Mouse (Mus musculus) CD4-positive, CD25-positive, alpha-beta regulatory T cell, adult 4 months (primary cell): ENCODE results near the gene Ndufb10. TPM values are rescaled to one million over a fixed set of nuclear protein-coding genes. Genes with fewer than 3 reads are reported as not detected.
A peak's percentile ranks its signal among the peaks of the same experiment; 100 is the strongest.
"Not testable (repeated sequence)": the region's sequence is repeated elsewhere in the genome, so short reads cannot be mapped to it uniquely, and the experiment has no call there.

Experiments used
- ATAC-seq: one replicate; pipeline ENCODE4 v1.8.0; 2017
- polyA plus RNA-seq, 2 experiments: library from polyadenylated mRNA; unstranded; fragments of 100-300 nt; shearing (Covaris generic); gene quantifications; one replicate each; pipeline ENCODE4 v1.2.1; 2017

Ndufb10 gene
- polyA plus RNA-seq, 2 experiments from 2014 or later, result 227 to 245 TPM

DNA sequence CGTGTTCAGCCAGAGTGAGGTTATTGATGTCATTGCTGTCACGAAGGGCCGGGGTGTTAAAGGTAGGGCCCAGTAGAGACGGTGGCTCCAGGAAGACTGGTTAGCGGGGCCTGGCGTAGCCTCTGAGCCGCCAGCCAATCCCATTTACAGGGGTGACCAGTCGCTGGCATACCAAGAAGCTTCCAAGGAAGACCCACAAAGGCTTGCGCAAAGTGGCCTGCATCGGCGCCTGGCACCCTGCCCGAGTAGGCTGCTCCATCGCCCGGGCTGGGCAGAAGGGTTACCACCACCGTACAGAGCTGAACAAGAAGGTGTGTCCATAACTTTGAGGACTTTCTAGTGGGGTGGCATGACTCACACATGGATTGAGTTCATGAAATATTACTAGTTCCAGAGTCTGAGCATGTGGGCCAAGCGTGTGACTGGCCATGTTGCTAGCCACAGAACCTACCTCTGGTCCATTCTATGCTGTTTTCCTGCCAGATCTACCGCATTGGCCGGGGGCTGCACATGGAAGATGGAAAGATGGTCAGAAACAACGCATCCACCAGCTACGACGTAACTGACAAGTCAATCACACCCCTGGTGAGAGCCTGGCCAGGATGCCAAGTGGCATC is 9.3 kb upstream of the Ndufb10 start:
- ATAC-seq, result no peak

DNA sequence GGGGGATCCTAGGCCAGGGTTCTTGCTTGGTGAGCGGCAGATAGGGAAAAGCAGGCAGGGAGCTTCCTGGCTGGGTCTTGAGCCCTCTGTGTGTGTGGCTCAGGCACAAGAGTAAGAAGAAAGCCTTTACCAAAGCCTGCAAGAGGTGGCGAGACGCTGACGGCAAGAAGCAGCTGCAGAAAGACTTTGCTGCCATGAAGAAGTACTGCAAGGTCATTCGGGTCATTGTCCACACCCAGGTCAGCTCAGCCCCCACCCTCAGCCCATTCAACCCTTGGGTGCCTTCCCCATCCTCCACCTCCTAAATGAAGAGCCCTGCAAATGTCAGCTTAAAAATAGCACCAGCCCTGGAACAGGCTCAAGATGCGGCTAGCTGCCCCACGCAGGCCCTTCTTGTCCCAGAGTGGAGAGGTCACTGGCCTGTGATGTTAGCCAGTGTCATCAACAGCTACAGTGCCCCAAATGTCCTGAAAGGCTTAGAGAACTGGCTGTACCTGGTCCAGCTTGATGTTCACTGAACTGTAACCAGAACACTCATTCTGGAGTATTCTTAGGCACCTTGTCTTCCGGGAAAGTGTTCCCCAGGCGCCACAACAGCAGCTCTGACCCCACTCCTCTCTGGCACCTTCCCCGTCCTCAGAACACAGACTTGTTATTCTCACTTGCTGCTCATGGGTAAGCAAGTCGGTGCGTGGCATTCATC is 8.1 kb upstream of the Ndufb10 start:
- no peak for ATAC-seq

DNA sequence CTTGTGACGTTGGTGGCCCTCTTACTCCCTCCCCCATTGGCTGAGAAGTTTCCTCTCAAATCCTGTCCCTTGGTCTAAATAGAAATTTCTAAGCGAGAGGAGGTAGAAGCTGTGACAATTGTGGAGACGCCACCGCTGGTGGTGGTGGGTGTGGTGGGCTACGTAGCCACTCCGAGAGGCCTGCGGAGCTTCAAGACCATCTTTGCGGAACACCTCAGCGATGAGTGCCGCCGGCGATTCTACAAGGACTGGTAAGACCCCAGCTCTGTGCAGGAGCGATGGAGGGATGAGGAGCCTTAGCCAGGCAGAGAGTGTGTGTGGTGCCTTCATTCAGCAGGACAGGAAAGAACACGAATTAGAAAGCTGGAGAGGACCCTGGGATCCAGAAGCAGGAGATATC is 6.5 kb upstream of the Ndufb10 start:
- no peak for ATAC-seq

DNA sequence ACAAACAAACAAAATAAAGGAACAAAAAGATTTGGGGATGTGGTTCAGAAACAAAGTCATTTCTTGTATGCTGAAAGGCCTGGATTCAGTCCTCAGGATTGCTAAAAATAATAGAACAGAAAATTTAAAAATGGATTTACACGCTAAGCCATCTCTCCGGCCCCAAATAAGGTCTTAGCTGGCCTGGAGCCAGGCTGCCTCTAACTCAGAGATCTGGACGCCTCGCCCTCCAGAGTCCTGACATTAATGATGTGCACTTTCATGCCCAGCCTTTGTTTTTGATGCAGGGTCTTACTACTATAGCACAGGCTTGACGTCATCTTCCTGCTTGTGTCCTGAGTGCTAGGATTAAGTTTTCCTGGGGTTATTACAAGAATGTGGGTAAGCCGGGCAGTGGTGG is 4.8 kb upstream of the Ndufb10 start:
- no peak for ATAC-seq

DNA sequence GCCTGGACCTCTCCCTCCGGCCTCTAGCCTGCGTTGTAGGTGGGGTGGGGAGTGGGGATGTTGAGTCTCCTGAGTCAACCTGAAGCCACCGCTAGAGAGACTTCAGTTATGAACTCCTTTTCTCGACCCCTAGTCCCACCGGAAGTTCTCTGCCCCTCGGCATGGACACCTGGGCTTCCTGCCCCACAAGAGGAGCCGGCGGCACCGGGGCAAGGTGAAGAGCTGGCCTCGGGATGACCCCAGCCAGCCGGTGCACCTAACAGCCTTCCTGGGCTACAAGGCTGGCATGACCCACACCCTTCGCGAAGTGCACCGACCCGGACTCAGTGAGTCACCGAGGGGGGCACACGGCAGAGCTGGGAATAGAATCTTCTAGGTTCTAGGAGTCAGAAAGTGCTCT is 3.9 kb upstream of the Ndufb10 start:
- ATAC-seq, result no peak

GRCm38 (mm10) chr17:24727618-24728017 is 3.3 kb upstream of the Ndufb10 start, which contains the start of gene Rpl3l:
Gene Rpl3l, plus strand, starts transcription at chr17:24727820.
- no peak for ATAC-seq

DNA sequence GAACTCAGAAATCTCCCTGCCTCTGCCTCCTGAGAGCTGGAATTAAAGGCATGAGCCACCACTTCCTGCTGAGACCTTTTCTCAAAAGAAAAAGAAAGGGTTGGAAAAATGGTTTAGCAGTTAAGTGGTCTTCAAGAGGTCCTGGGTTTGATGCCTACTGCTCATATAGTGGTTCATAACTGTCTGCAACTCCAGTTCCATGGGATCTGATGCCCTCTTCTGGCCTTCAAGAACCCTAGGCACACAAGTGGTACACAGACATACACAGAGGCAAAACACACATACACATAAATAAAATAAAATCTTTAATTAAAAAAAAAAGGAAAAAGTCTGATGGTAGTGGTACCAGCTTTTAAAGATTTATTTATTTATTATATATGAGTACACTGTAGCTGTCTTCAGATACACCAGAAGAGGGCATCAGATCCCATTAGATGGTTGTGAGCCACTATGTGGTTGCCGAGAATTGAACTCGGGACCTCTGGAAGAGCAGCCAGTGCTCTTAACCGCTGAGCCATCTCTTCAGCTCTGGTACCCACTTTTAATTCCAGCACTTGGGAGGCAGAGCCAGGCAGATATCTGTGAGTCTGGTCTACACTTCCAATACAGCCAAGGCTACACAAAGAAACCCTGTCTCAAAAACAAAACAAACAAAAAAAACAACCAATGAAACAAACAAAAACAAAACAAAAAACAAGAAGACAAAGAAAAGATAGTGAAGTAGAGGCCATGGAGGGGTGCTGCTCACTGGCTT is 1.5 kb upstream of the Ndufb10 start:
- no peak for ATAC-seq

GRCm38 (mm10) chr17:24723881-24724180 is 447 bp downstream of the Ndufb10 start:
- ATAC-seq, result peak; percentile 11

DNA sequence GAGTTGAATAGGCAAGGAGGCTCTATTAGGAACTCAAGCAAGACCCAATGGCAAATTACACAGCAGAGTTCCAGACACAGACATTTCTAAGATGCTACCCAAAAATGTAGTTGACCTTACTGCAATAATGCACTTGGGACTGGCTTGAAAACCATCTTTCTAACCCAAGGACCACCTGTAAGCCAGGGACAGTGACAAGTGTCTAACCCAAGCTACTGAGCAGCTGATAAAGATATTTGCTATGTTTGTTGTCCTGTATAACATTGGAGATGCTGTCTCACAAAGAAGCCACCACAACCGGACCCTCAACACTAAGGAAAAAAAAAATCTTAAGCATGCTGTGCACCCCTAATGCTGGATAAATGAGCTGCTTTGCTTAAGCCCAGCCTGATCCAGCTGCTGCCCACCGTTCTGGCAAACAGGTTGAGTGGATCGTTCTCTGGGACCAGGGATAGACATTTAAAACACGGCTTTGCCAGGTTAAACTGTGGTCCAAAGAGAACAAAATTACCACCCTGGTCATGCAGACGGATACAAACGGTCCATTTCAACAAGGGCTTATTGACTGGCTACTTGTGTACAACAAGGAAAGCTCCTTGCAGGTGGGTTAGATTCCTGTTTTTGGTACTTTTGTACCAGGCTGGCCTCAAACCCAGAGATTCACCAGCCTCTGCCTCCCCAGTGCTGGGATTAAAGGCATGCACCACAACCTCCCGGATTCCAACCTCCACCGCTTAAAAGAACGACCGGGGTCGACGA is 977 bp downstream of the Ndufb10 start:
- no peak for ATAC-seq

DNA sequence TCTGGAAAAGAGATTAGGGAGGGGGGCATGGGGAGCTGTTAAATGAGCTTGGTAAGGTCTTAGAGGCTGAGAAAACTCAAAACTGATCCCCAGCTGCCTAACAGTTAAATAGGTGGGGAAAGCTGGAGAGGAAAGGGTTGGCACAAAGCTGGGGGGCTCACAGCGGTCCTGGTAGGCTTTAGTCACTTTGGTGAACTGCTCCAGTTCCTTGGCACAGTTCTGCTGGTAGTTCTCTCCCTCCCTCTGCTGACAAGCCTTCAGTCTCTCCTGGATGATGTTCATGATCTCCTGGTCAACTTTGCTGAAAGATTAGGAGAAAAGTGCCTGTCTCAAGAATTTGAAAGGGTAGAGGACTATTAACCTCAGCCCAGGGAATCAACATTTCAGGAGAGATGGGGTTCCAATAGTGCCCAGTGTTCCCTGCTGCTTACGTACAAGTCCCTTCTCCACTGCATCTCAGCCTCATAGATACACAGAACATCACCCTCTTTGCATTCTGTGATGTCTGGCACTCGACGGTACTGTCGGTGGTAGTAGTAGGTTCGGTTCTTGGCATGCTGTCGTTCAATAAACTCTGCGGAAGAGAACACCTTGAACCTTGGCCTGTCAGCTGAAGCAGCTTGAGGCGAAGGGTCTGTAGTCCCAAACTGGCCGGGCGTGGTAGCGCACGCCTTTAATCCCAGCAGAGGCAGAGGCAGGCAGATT is 1.9 kb downstream of the Ndufb10 start:
- no peak for ATAC-seq

GRCm38 (mm10) chr17:24721383-24721955 is 2.8 kb downstream of the Ndufb10 start:
- ATAC-seq, result not testable (repeated sequence)

- ATAC-seq, result not testable (repeated sequence)
These were observed 3.7 kb downstream of the Ndufb10 start for GRCm38 (mm10) chr17:24720616-24721015.

DNA sequence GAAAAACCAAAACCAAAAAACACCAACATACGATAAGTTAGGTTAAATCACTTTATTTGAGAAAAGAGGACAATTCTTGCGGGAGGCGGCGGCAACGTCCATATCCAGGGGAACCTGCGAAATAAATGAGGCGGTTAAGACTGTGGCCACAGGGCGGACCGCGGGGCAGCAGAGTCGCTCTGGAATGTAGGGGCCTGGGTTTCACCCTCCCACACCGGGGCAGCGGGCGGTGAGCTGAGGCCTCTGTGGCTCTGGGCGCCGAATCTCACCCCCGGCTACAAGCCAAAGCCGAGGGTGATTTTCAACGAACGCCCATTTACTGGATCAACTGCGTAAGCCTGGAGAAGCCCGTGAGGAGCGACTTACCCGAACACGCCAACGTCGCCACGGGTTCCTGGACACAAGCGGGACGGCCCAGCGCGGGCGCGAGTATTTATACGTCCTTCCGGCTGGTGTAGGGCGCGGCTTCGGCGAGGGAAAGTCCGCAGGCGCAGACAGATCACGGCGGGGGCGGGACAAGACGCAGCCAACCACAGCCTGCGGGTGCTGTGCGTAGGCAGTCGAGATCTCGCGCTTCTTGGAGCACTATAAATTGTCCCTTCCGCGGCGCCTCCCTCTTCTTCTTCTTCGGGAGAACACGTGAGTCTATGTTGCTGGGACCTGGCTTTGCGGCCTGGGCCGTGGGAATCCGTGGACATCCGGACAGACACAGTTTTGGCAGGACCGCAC is 4.6 kb downstream of the Ndufb10 start:
- ATAC-seq, result peak; percentile 90

- ATAC-seq, result not testable (repeated sequence)
These were observed 5.3 kb downstream of the Ndufb10 start for GRCm38 (mm10) chr17:24718938-24719337.

DNA sequence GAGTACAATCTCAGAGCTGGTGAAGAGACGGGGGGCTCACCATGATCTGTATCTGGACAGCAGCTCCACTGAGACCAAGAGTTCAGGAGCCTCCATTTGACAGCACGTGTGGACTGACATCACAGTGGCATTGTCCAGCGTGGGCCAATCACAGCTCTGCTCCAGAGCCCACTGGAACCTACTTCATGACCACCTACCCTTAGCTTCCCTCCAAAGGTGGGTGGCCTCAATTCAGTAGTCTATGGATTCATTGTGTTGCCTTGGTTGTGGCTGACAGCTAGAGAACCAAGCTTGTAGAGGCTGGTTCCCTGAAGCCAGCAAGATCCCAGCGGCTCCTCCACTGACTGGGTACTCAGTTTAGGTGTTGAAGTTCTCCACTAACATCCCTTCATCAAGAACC is 6.3 kb downstream of the Ndufb10 start, which contains the start of the genes Rnf151 and Rps2:
Gene Rnf151 (minus strand): TSS at position 121 of the 400 bp plus-strand sequence.
Gene Rps2 (plus strand): TSS at position 174 of the 400 bp plus-strand sequence.
- ATAC-seq, result no peak

- ATAC-seq, result no peak
These were observed 8.1 kb downstream of the Ndufb10 start for GRCm38 (mm10) chr17:24716166-24716682.

- no peak for ATAC-seq
These were observed 8.7 kb downstream of the Ndufb10 start for GRCm38 (mm10) chr17:24715556-24715955.

DNA sequence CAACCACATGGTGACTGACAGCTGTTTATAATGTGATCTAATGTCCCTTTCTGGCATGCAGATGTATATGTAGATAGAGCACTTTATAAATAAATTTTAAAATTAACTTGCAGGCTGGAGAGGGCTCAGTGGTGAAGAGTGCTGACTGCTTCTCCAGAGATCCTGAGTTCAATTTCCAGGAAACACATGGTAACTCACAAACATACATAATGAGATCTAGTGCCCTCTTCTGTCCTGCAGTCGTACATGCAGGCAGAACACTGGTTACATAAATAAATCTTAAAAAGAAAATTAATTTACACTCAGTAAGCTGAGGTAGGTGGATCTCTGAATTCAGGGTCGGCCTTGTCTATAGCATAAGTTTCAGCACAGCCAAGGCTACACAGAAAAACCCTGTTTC is 15.6 kb downstream of the Ndufb10 start:
- ATAC-seq, result peak; percentile 74

- ATAC-seq, result peak; percentile 23
These were observed 16.4 kb downstream of the Ndufb10 start for GRCm38 (mm10) chr17:24707801-24708425.
